Mouse (Mus musculus): ENCODE data around the gene Gm49661. TPM values are rescaled to one million over a fixed set of nuclear protein-coding genes. Genes with fewer than 3 reads are reported as not detected.
A peak's percentile ranks its signal among the peaks of the same experiment; 100 is the strongest.

The Gm49661 gene
- polyA plus RNA-seq, 1 experiment from 2014 or later, result 0.45 TPM

- WGBS (ENCODE audit: insufficient replicate concordance), result 71% methylated on average over 4 of the region's 4 CpGs
- Histone ChIP-seq H3K27ac (ENCODE audit: low read length) (no peak overlapping the region), H3K9ac (ENCODE audit: low read depth, low read length) (no peak overlapping the region), H3K36me3 (ENCODE audit: control insufficient read depth, insufficient read depth) (peaks cover 20% of the 10 kb centered on the region), H3K27me3 (ENCODE audit: control insufficient read depth, insufficient read depth, low read depth, low read length) (no peaks in the 10 kb centered on the region), H3K4me2 (ENCODE audit: low read depth, low read length) (peak overlapping the region; percentile 84), H3K4me3 (ENCODE audit: low read depth, low read length) (peak overlapping the region; percentile 79; the same call in 1 of the 2 replicates), H3K9me3 (replicated peaks; ENCODE audit: control insufficient read depth, low read length) (no peaks in the 10 kb centered on the region), H3K4me1 (ENCODE audit: control insufficient read depth, low read depth, low read length) (peaks cover 31% of the 10 kb centered on the region)
- ATAC-seq (ENCODE audit: low read depth), result no peak
Measured at GRCm38 (mm10) chr8:84963952-84964351, 5.3 kb downstream of the Gm49661 start.

DNA sequence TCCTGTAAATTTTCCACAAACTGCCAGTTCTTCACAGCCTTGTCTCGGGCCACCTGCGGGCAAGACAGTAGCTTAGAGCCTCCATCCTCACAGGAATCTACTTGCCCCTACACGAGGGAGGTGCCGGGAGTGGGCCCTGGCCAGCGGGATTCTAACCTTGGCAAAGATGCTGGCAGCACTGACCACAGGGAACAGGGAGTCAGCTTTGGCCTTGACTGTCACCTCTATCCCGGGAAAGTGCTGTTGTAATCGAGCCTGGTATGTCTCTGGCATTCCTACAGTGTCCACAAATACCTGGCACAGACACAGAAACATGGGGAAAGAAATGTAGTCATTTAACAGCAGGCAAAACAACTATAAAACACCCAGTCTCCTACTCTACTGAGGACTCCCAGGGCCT lies 9.4 kb downstream of the Gm49661 start:
- Histone ChIP-seq H3K9me3 (replicated peaks; ENCODE audit: control insufficient read depth, low read length) (no peaks in the 10 kb centered on the region), H3K4me2 (ENCODE audit: low read depth, low read length) (no peak overlapping the region), H3K27me3 (ENCODE audit: control insufficient read depth, insufficient read depth, low read depth, low read length) (no peaks in the 10 kb centered on the region), H3K27ac (ENCODE audit: low read length) (no peak overlapping the region), H3K4me1 (ENCODE audit: control insufficient read depth, low read depth, low read length) (peaks cover 2% of the 10 kb centered on the region), H3K36me3 (ENCODE audit: control insufficient read depth, insufficient read depth) (peaks cover 34% of the 10 kb centered on the region), H3K4me3 (ENCODE audit: low read depth, low read length) (no peak overlapping the region), H3K9ac (ENCODE audit: low read depth, low read length) (no peak overlapping the region)
- WGBS (ENCODE audit: insufficient replicate concordance), result 87% methylated on average over 7 of the region's 7 CpGs
- no peak for ATAC-seq (ENCODE audit: low read depth)

GRCm38 (mm10) chr8:84956768-84957167 lies 12.5 kb downstream of the Gm49661 start:
- WGBS (ENCODE audit: insufficient replicate concordance), result 58% methylated on average over 2 of the region's 2 CpGs
- Histone ChIP-seq H3K36me3 (ENCODE audit: control insufficient read depth, insufficient read depth) (peaks cover 31% of the 10 kb centered on the region), H3K4me2 (ENCODE audit: low read depth, low read length) (no peak overlapping the region)

GRCm38 (mm10) chr8:84952612-84953255 lies 16.5 kb downstream of the Gm49661 start:
- Histone ChIP-seq H3K27ac (ENCODE audit: low read length) (no peak overlapping the region), H3K9ac (ENCODE audit: low read depth, low read length) (no peak overlapping the region), H3K9me3 (replicated peaks; ENCODE audit: control insufficient read depth, low read length) (no peaks in the 10 kb centered on the region), H3K4me1 (ENCODE audit: control insufficient read depth, low read depth, low read length) (peaks cover 4% of the 10 kb centered on the region; the same call in 1 of the 2 replicates), H3K27me3 (ENCODE audit: control insufficient read depth, insufficient read depth, low read depth, low read length) (peaks cover 42% of the 10 kb centered on the region), H3K4me2 (ENCODE audit: low read depth, low read length) (no peak overlapping the region), H3K4me3 (ENCODE audit: low read depth, low read length) (no peak overlapping the region), H3K36me3 (ENCODE audit: control insufficient read depth, insufficient read depth) (peaks cover 9% of the 10 kb centered on the region)
- WGBS (ENCODE audit: insufficient replicate concordance), result 4% methylated on average over 18 of the region's 18 CpGs
- ATAC-seq (ENCODE audit: low read depth), result peak; percentile 67; the same call in 1 of the 2 replicates

More at GRCm38 (mm10) chr8:84956768-84957167, 12.5 kb downstream of the Gm49661 start:
- no peak for ATAC-seq (ENCODE audit: low read depth)
- Histone ChIP-seq H3K9ac (ENCODE audit: low read depth, low read length) (no peak overlapping the region), H3K27ac (ENCODE audit: low read length) (no peak overlapping the region), H3K27me3 (ENCODE audit: control insufficient read depth, insufficient read depth, low read depth, low read length) (peaks cover 10% of the 10 kb centered on the region), H3K4me1 (ENCODE audit: control insufficient read depth, low read depth, low read length) (peaks cover 4% of the 10 kb centered on the region; the same call in 1 of the 2 replicates), H3K9me3 (replicated peaks; ENCODE audit: control insufficient read depth, low read length) (no peaks in the 10 kb centered on the region), H3K4me3 (ENCODE audit: low read depth, low read length) (no peak overlapping the region)

DNA sequence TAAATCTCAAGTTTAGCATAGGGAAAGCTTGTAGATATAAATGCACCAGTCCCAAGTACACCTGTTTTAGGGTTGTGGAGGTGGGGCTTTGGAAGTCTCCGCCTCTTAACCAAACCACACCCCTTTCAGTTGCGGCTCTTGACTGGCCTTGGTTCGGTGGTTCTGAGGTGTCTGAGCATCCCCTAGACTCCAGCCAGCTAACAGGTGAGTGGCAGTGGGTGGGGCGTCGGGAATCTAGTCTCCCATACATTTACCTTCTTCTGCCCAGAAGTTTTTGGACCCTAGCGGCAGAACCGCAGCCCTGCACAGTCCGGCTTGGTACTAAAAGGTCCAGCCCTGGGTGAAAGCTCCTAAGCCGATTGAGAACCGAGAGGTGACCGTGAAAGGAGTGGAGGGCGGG lies 19.5 kb downstream of the Gm49661 start:
- Histone ChIP-seq H3K9me3 (replicated peaks; ENCODE audit: control insufficient read depth, low read length) (no peaks in the 10 kb centered on the region), H3K36me3 (ENCODE audit: control insufficient read depth, insufficient read depth) (no peaks in the 10 kb centered on the region), H3K4me2 (ENCODE audit: low read depth, low read length) (no peak overlapping the region), H3K4me3 (ENCODE audit: low read depth, low read length) (no peak overlapping the region), H3K9ac (ENCODE audit: low read depth, low read length) (no peak overlapping the region), H3K27me3 (ENCODE audit: control insufficient read depth, insufficient read depth, low read depth, low read length) (peaks cover 70% of the 10 kb centered on the region), H3K27ac (ENCODE audit: low read length) (no peak overlapping the region), H3K4me1 (ENCODE audit: control insufficient read depth, low read depth, low read length) (peaks cover 11% of the 10 kb centered on the region)
- ATAC-seq (ENCODE audit: low read depth), result no peak
- WGBS (ENCODE audit: insufficient replicate concordance), result 18% methylated on average over 12 of the region's 12 CpGs

DNA sequence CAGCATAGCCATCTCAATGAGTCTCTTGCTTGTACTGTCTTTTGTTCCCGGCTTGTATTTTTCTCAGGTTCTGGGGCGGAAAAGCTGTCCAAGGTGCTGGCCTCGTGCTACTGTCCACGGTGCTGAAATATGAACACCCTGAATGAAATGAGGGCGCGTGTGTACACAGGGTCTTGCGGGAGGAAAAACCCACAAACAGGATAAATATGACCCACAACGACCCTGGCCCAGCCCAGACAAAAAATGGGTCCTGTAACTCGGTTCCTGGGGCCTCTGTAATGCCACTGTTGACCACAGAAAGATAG lies 22.0 kb downstream of the Gm49661 start:
- H3K9me3 ChIP-seq (replicated peaks; ENCODE audit: control insufficient read depth, low read length), result no peaks in the 10 kb centered on the region
- peaks cover 82% of the 10 kb centered on the region for H3K27me3 ChIP-seq (ENCODE audit: control insufficient read depth, insufficient read depth, low read depth, low read length)
- H3K36me3 ChIP-seq (ENCODE audit: control insufficient read depth, insufficient read depth), result no peaks in the 10 kb centered on the region
- no peak overlapping the region for H3K27ac ChIP-seq (ENCODE audit: low read length)
- no peak overlapping the region for H3K4me3 ChIP-seq (ENCODE audit: low read depth, low read length)
- H3K9ac ChIP-seq (ENCODE audit: low read depth, low read length), result no peak overlapping the region
- peaks cover 13% of the 10 kb centered on the region for H3K4me1 ChIP-seq (ENCODE audit: control insufficient read depth, low read depth, low read length)
- no peak for ATAC-seq (ENCODE audit: low read depth)
- 12% methylated on average over 9 of the region's 9 CpGs for WGBS (ENCODE audit: insufficient replicate concordance)
- no peak overlapping the region for H3K4me2 ChIP-seq (ENCODE audit: low read depth, low read length)

GRCm38 (mm10) chr8:84946528-84947240 lies 22.5 kb downstream of the Gm49661 start, which contains the start of gene Rtbdn:
TSS of gene Rtbdn (plus strand) at chr8:84946991.
- H3K4me3 ChIP-seq (ENCODE audit: low read depth, low read length), result peak within 1 kb of the TSS; percentile 24
- peaks cover 79% of the 10 kb centered on the region for H3K27me3 ChIP-seq (ENCODE audit: control insufficient read depth, insufficient read depth, low read depth, low read length)
- no peaks in the 10 kb centered on the region for H3K36me3 ChIP-seq (ENCODE audit: control insufficient read depth, insufficient read depth)
- H3K4me1 ChIP-seq (ENCODE audit: control insufficient read depth, low read depth, low read length), result peaks cover 13% of the 10 kb centered on the region
- no peak within 1 kb of the TSS for H3K27ac ChIP-seq (ENCODE audit: low read length)
- ATAC-seq (ENCODE audit: low read depth), result no peak
- H3K9me3 ChIP-seq (replicated peaks; ENCODE audit: control insufficient read depth, low read length), result no peaks in the 10 kb centered on the region
- H3K9ac ChIP-seq (ENCODE audit: low read depth, low read length), result no peak within 1 kb of the TSS
- peak within 1 kb of the TSS; percentile 36 for H3K4me2 ChIP-seq (ENCODE audit: low read depth, low read length)
- 10% methylated on average over 17 of the region's 17 CpGs for WGBS (ENCODE audit: insufficient replicate concordance)

DNA sequence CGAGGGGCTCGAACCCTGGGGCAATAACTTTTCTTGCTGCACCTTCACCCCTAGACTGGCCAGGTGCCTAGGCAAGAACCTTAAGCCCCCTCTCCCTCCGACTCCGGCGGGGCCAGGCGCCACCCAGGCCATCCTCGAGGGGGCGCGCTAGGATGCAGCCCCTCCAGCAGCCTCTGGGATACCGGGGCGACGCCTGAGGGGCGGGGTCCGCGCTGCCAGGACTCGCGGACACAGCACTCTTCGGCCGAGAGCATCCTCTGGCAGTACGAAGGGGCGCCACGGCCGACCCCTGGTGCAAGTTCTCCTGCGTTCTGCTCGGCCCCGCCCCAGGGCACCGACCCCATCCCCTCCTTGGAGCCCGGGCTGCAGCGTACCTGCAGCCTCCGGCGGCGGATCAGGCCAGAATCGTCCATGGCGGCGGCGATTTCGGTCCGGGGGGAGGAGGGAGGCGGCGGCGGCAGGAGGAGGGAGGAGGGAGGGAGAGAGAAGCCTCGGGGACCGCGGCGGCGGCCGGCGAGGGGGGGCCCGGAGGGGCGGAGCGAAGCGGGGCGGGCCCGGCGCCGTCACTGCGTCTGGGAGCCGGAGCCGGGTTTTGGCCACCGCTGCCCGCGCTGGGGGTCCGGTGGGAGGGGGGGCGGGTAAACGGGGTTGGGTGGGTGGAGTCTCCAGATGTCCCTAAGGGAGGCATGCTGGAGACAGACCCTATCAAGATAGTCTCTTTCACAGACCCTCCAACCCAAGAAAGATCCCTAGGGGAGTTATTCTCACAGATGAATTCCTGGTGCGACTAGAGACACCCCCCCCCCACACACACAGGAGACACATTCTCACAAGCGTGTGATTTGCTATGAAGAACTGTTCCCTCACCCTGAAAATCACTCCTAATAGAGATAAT lies 23.4 kb downstream of the Gm49661 start:
- no peak for ATAC-seq (ENCODE audit: low read depth)
- Histone ChIP-seq H3K36me3 (ENCODE audit: control insufficient read depth, insufficient read depth) (no peaks in the 10 kb centered on the region), H3K27me3 (ENCODE audit: control insufficient read depth, insufficient read depth, low read depth, low read length) (peaks cover 76% of the 10 kb centered on the region), H3K4me2 (ENCODE audit: low read depth, low read length) (peak overlapping the region; percentile 36), H3K9me3 (replicated peaks; ENCODE audit: control insufficient read depth, low read length) (no peaks in the 10 kb centered on the region), H3K9ac (ENCODE audit: low read depth, low read length) (no peak overlapping the region), H3K27ac (ENCODE audit: low read length) (no peak overlapping the region), H3K4me1 (ENCODE audit: control insufficient read depth, low read depth, low read length) (peaks cover 13% of the 10 kb centered on the region), H3K4me3 (ENCODE audit: low read depth, low read length) (peak overlapping the region; percentile 24)
- WGBS (ENCODE audit: insufficient replicate concordance), result under 1% methylated on average over 38 of the region's 67 CpGs
